Mouse (Mus musculus) liver, embryonic 13.5 days (tissue): Measurements from ENCODE around the gene 3110001I22Rik. TPM values are rescaled to one million over a fixed set of nuclear protein-coding genes. Genes with fewer than 3 reads are reported as not detected.
A peak's percentile ranks its signal among the peaks of the same experiment; 100 is the strongest.
"Not testable (repeated sequence)": the region's sequence is repeated elsewhere in the genome, so short reads cannot be mapped to it uniquely, and the experiment has no call there.

Source experiments
- ATAC-seq: fragments of 200-750 bp; cut with Nextera tagmentation; 2 replicates; pipeline ENCODE4 v1.8.0; 2017; ENCODE audit warnings: low read depth, mild to moderate bottlenecking, moderate number of reproducible peaks, moderate library complexity
- DNase-seq: peaks from one replicate; pipeline ENCODE4 v3.0.0; 2022
- H3K27ac ChIP-seq: fragments of 300-500 bp; sonication (generic); 2 replicates; pipeline ENCODE4 v1.5.1; 2015; ENCODE audit warnings: moderate library complexity, mild to moderate bottlenecking, inconsistent platforms
- H3K27me3 ChIP-seq: fragments of 300-500 bp; sonication (generic); 2 replicates; pipeline ENCODE4 v1.6.1; 2015; ENCODE audit warnings: mild to moderate bottlenecking, inconsistent platforms
- H3K36me3 ChIP-seq: fragments of 300-500 bp; sonication (generic); 2 replicates; pipeline ENCODE4 v1.6.1; 2015; ENCODE audit warnings: mild to moderate bottlenecking, inconsistent platforms
- H3K4me1 ChIP-seq: fragments of 300-500 bp; sonication (generic); replicated peaks from 2 replicates; pipeline ENCODE4 v1.6.1; 2015; ENCODE audit warnings: inconsistent platforms
- H3K4me2 ChIP-seq: fragments of 300-500 bp; sonication (generic); 2 replicates; pipeline ENCODE4 v1.6.1; 2015; ENCODE audit warnings: inconsistent platforms, mild to moderate bottlenecking, moderate library complexity
- H3K4me3 ChIP-seq: fragments of 300-500 bp; sonication (generic); replicated peaks from 2 replicates; pipeline ENCODE4 v1.5.1; 2015; ENCODE audit warnings: mild to moderate bottlenecking, inconsistent platforms
- H3K9ac ChIP-seq: fragments of 300-500 bp; sonication (generic); 2 replicates; pipeline ENCODE4 v1.6.1; 2015; ENCODE audit warnings: mild to moderate bottlenecking, inconsistent platforms
- H3K9me3 ChIP-seq: fragments of 300-500 bp; sonication (generic); replicated peaks from 2 replicates; pipeline ENCODE4 v1.6.1; 2016; ENCODE audit warnings: inconsistent platforms
- WGBS: fragments of 180-500 bp; shearing (Covaris S2); methylation state at CpG from one replicate; pipeline ENCODE4 v1.1.7; 2015; ENCODE audit not compliant: insufficient replicate concordance; 5-methylcytosine and 5-hydroxymethylcytosine counted together
- polyA plus RNA-seq: library from polyadenylated mRNA; unstranded; fragments of >200 nt; fragmentation: Nextera tagmentation; extraction: Ambion mirVana; gene quantifications from 2 replicates; pipeline ENCODE4 v1.2.1, GENCODE M21; 2015

The 3110001I22Rik gene
- polyA plus RNA-seq, 1 experiment from 2014 or later = 3.0 TPM

- H3K27me3 ChIP-seq = no peaks in the 10 kb centered on the region
- peaks cover 14% of the 10 kb centered on the region for H3K36me3 ChIP-seq
- peaks cover 46% of the 10 kb centered on the region for H3K4me1 ChIP-seq
- H3K9ac ChIP-seq = no peak overlapping the region
- WGBS = 77% methylated on average over 1 of the region's 1 CpGs
- ATAC-seq (no peak), DNase-seq (no peak)
- 0 out of 2 replicates have a peak overlapping the region, but pooled peaks have one; percentile 11 for H3K27ac ChIP-seq
- 0 out of 2 replicates have a peak overlapping the region, but pooled peaks have one; percentile 78 for H3K4me2 ChIP-seq
- no peak overlapping the region for H3K4me3 ChIP-seq
- no peaks in the 10 kb centered on the region for H3K9me3 ChIP-seq
Observed at GRCm38 (mm10) chr16:13669282-13669681, 2.4 kb upstream of the 3110001I22Rik start.

- not testable (repeated sequence) for H3K36me3 ChIP-seq, ATAC-seq, H3K9me3 ChIP-seq, H3K27me3 ChIP-seq
- DNase-seq = peak; percentile 6
- H3K9ac ChIP-seq = peak overlapping the region; percentile 91; the same call in 1 of the 2 replicates
- H3K4me3 ChIP-seq = peak overlapping the region; percentile 92
- H3K4me1 ChIP-seq = peaks cover 46% of the 10 kb centered on the region
- peak overlapping the region; percentile 84 for H3K27ac ChIP-seq
- WGBS = 48% methylated on average over 5 of the region's 5 CpGs
- peak overlapping the region; percentile 93 for H3K4me2 ChIP-seq
Observed at GRCm38 (mm10) chr16:13670896-13671295, 833 bp upstream of the 3110001I22Rik start.

- DNase-seq (peak; percentile 69), ATAC-seq (peak; percentile 68)
- peak overlapping the region; percentile 93 for H3K4me2 ChIP-seq
- peak overlapping the region; percentile 91 for H3K9ac ChIP-seq
- H3K4me3 ChIP-seq = peak overlapping the region; percentile 92
- peaks cover 38% of the 10 kb centered on the region for H3K4me1 ChIP-seq
- peak overlapping the region; percentile 84 for H3K27ac ChIP-seq
- peaks cover 13% of the 10 kb centered on the region for H3K36me3 ChIP-seq
- no peaks in the 10 kb centered on the region for H3K27me3 ChIP-seq
- WGBS = under 1% methylated on average over 20 of the region's 20 CpGs
- no peaks in the 10 kb centered on the region for H3K9me3 ChIP-seq
Observed at GRCm38 (mm10) chr16:13672386-13672898, 713 bp downstream of the 3110001I22Rik start.

- Histone ChIP-seq H3K9me3 (no peaks in the 10 kb centered on the region), H3K27me3 (no peaks in the 10 kb centered on the region), H3K9ac (peak overlapping the region; percentile 91; the same call in 1 of the 2 replicates), H3K4me1 (peaks cover 35% of the 10 kb centered on the region), H3K27ac (no peak overlapping the region), H3K4me2 (peak overlapping the region; percentile 93), H3K4me3 (peak overlapping the region; percentile 92), H3K36me3 (peaks cover 20% of the 10 kb centered on the region)
- DNase-seq = no peak
- no peak for ATAC-seq
- 75% methylated on average over 5 of the region's 5 CpGs for WGBS
Observed at GRCm38 (mm10) chr16:13673114-13673513, 1.4 kb downstream of the 3110001I22Rik start.

GRCm38 (mm10) chr16:13674511-13674910 lies 2.8 kb downstream of the 3110001I22Rik start:
- 73% methylated on average over 3 of the region's 3 CpGs for WGBS
- Histone ChIP-seq H3K9ac (no peak overlapping the region), H3K27ac (no peak overlapping the region), H3K4me3 (no peak overlapping the region), H3K4me2 (no peak overlapping the region), H3K36me3 (peaks cover 25% of the 10 kb centered on the region), H3K9me3 (no peaks in the 10 kb centered on the region), H3K4me1 (peaks cover 21% of the 10 kb centered on the region), H3K27me3 (no peaks in the 10 kb centered on the region)
- ATAC-seq (no peak), DNase-seq (no peak)

GRCm38 (mm10) chr16:13678601-13679319 lies 7.0 kb downstream of the 3110001I22Rik start:
- peaks cover 7% of the 10 kb centered on the region for H3K4me1 ChIP-seq
- DNase-seq (no peak), ATAC-seq (no peak)
- H3K27ac ChIP-seq = no peak overlapping the region
- no peak overlapping the region for H3K4me2 ChIP-seq
- H3K27me3 ChIP-seq = no peaks in the 10 kb centered on the region
- no peak overlapping the region for H3K4me3 ChIP-seq
- WGBS = 71% methylated on average over 3 of the region's 3 CpGs
- H3K9ac ChIP-seq = no peak overlapping the region
- no peaks in the 10 kb centered on the region for H3K9me3 ChIP-seq
- peaks cover 29% of the 10 kb centered on the region for H3K36me3 ChIP-seq

- no peak for ATAC-seq
- H3K4me1 ChIP-seq = no peaks in the 10 kb centered on the region
- H3K9ac ChIP-seq = no peak overlapping the region
- WGBS = 82% methylated on average over 7 of the region's 7 CpGs
- H3K9me3 ChIP-seq = no peaks in the 10 kb centered on the region
- H3K27me3 ChIP-seq = no peaks in the 10 kb centered on the region
- no peak overlapping the region for H3K4me2 ChIP-seq
- DNase-seq = no peak
- H3K36me3 ChIP-seq = peaks cover 74% of the 10 kb centered on the region
- no peak overlapping the region for H3K27ac ChIP-seq
- no peak overlapping the region for H3K4me3 ChIP-seq
Observed at GRCm38 (mm10) chr16:13698998-13699397, 27.3 kb downstream of the 3110001I22Rik start.

GRCm38 (mm10) chr16:13702184-13702583 lies 30.5 kb downstream of the 3110001I22Rik start:
- Histone ChIP-seq H3K4me3 (no peak overlapping the region), H3K4me2 (no peak overlapping the region), H3K9ac (no peak overlapping the region), H3K27ac (no peak overlapping the region), H3K9me3 (no peaks in the 10 kb centered on the region), H3K4me1 (no peaks in the 10 kb centered on the region), H3K27me3 (no peaks in the 10 kb centered on the region), H3K36me3 (peaks cover 61% of the 10 kb centered on the region)
- no peak for DNase-seq
- no peak for ATAC-seq
- WGBS = 84% methylated on average over 7 of the region's 7 CpGs

GRCm38 (mm10) chr16:13704676-13705075 lies 32.9 kb downstream of the 3110001I22Rik start:
- H3K36me3 ChIP-seq = peaks cover 38% of the 10 kb centered on the region
- no peak overlapping the region for H3K4me3 ChIP-seq
- no peak overlapping the region for H3K9ac ChIP-seq
- ATAC-seq = no peak
- no peaks in the 10 kb centered on the region for H3K27me3 ChIP-seq
- H3K9me3 ChIP-seq = no peaks in the 10 kb centered on the region
- DNase-seq = no peak
- no peak overlapping the region for H3K4me2 ChIP-seq
- no peaks in the 10 kb centered on the region for H3K4me1 ChIP-seq
- no peak overlapping the region for H3K27ac ChIP-seq
- 83% methylated on average over 9 of the region's 10 CpGs for WGBS

GRCm38 (mm10) chr16:13714910-13715309 lies 43.2 kb downstream of the 3110001I22Rik start:
- ATAC-seq = no peak
- Histone ChIP-seq H3K4me1 (no peaks in the 10 kb centered on the region), H3K27me3 (no peaks in the 10 kb centered on the region), H3K4me3 (no peak overlapping the region), H3K27ac (no peak overlapping the region), H3K9me3 (no peaks in the 10 kb centered on the region), H3K9ac (no peak overlapping the region), H3K4me2 (no peak overlapping the region), H3K36me3 (no peaks in the 10 kb centered on the region)
- no peak for DNase-seq
- 75% methylated on average over 3 of the region's 3 CpGs for WGBS

- no peaks in the 10 kb centered on the region for H3K27me3 ChIP-seq
Observed at GRCm38 (mm10) chr16:13716821-13717553, 45.3 kb downstream of the 3110001I22Rik start.

More at GRCm38 (mm10) chr16:13716821-13717553, 45.3 kb downstream of the 3110001I22Rik start:
- H3K4me1 ChIP-seq = no peaks in the 10 kb centered on the region
- no peak overlapping the region for H3K4me2 ChIP-seq
- H3K9me3 ChIP-seq = no peaks in the 10 kb centered on the region
- H3K27ac ChIP-seq = no peak overlapping the region
- no peak overlapping the region for H3K9ac ChIP-seq
- no peaks in the 10 kb centered on the region for H3K36me3 ChIP-seq
- no peak overlapping the region for H3K4me3 ChIP-seq
- no peak for ATAC-seq
- 33% methylated on average over 2 of the region's 2 CpGs for WGBS
- DNase-seq = no peak
